Mouse (Mus musculus) layer of hippocampus, postnatal 10 days (tissue): ENCODE data around the gene Hoxa10. TPM values are rescaled to one million over a fixed set of nuclear protein-coding genes. Genes with fewer than 3 reads are reported as not detected.

Source experiments
- DNase-seq, 2 experiments: peaks; one replicate each; pipeline ENCODE4 v3.0.0; 2021; ENCODE audit warnings: low spot score in 2 of 2
- total RNA-seq, 2 experiments: library from RNA; stranded (reverse); gene quantifications; 2 replicates each; pipeline ENCODE4 v1.2.3; 2021

The Hoxa10 gene
- total RNA-seq, 2 experiments from 2014 or later, result not detected

- no peak for DNase-seq
Measured at GRCm38 (mm10) chr6:52263321-52263585, 22.6 kb upstream of the Hoxa10 start.

GRCm38 (mm10) chr6:52262463-52263320 is 22.0 kb upstream of the Hoxa10 start:
- DNase-seq, result no peak

- no peak for DNase-seq
Measured at GRCm38 (mm10) chr6:52261751-52262462, 21.3 kb upstream of the Hoxa10 start.

GRCm38 (mm10) chr6:52260654-52261575 is 20.3 kb upstream of the Hoxa10 start, which contains the start of gene Hoxa13:
TSS of gene Hoxa13 (minus strand) at chr6:52260880.
- no peak for DNase-seq

- no peak for DNase-seq
Measured at GRCm38 (mm10) chr6:52259811-52260261, 19.2 kb upstream of the Hoxa10 start.

- no peak for DNase-seq
Measured at GRCm38 (mm10) chr6:52259081-52259790, 18.6 kb upstream of the Hoxa10 start.

GRCm38 (mm10) chr6:52256956-52257355 is 16.3 kb upstream of the Hoxa10 start:
- DNase-seq, result peak; percentile 79 to 84

GRCm38 (mm10) chr6:52253511-52254500 is 13.2 kb upstream of the Hoxa10 start:
- DNase-seq, result no peak

- no peak for DNase-seq
Measured at GRCm38 (mm10) chr6:52252775-52253376, 12.2 kb upstream of the Hoxa10 start.

GRCm38 (mm10) chr6:52252016-52252774 is 11.5 kb upstream of the Hoxa10 start:
- no peak for DNase-seq

- DNase-seq, result no peak
Measured at GRCm38 (mm10) chr6:52251177-52251879, 10.7 kb upstream of the Hoxa10 start.

- no peak for DNase-seq
Measured at GRCm38 (mm10) chr6:52249826-52250225, 9.2 kb upstream of the Hoxa10 start.

- no peak for DNase-seq
Measured at GRCm38 (mm10) chr6:52249415-52249738, 8.7 kb upstream of the Hoxa10 start.

- DNase-seq, result no peak
Measured at GRCm38 (mm10) chr6:52248638-52249414, 8.2 kb upstream of the Hoxa10 start.

- no peak for DNase-seq
Measured at GRCm38 (mm10) chr6:52247766-52248637, 7.3 kb upstream of the Hoxa10 start.

GRCm38 (mm10) chr6:52246916-52247315 is 6.3 kb upstream of the Hoxa10 start:
- DNase-seq, result no peak
